Mouse (Mus musculus) E14TG2a.4 (cell line): ENCODE results near the gene Galc.

Source experiments
- CTCF ChIP-seq: conservative IDR thresholded peaks from 2 replicates; pipeline ENCODE4 v1.5.1; 2014; ENCODE audit warnings: low read length
- NANOG ChIP-seq: IDR thresholded peaks from 2 replicates; pipeline ENCODE4 v1.6.1; 2014; ENCODE audit warnings: borderline replicate concordance, low read length, mixed read lengths

DNA sequence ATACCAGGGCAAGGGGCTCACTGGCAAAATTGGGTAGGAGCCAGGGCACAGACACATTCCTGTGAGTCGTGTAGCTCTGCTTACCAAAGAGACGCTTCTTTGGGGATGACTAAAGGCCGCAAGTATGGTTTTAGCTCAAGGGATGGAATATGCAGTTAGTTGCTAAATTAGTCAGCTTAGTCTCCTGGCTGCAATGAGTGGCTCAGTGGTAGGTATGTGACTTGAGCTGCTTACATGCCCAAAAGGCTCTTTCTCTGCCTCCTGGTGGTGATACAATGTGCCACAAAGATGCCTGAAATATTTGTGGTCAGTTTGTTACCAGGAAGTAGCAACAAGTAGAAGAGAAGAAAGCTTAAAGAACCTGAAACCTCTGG is 24.2 kb upstream of the Galc start:
- TF ChIP-seq CTCF (no peak), NANOG (no peak)
